Mouse (Mus musculus) lung, embryonic 16.5 days (tissue): ENCODE measurements around the gene Atp2c2. TPM values are rescaled to one million over a fixed set of nuclear protein-coding genes. Genes with fewer than 3 reads are reported as not detected.
A peak's percentile ranks its signal among the peaks of the same experiment; 100 is the strongest.

Experiments used
- ATAC-seq: fragments of 200-750 bp; cut with Nextera tagmentation; 2 replicates; pipeline ENCODE4 v1.8.0; 2017; ENCODE audit warnings: low read depth, mild to moderate bottlenecking, moderate library complexity
- H3K27ac ChIP-seq: fragments of 300-500 bp; sonication (generic); 2 replicates; pipeline ENCODE4 v1.5.1; 2014; ENCODE audit warnings: mild to moderate bottlenecking, control low read depth, low read length
- H3K27me3 ChIP-seq: fragments of 300-500 bp; sonication (generic); 2 replicates; pipeline ENCODE4 v1.6.1; 2014; ENCODE audit warnings: low read depth, low read length, mixed read lengths; ENCODE audit not compliant: control insufficient read depth, insufficient read depth
- H3K36me3 ChIP-seq: fragments of 300-500 bp; sonication (generic); 2 replicates; pipeline ENCODE4 v1.6.1; 2014; ENCODE audit warnings: low read length; ENCODE audit not compliant: control insufficient read depth, insufficient read depth
- H3K4me1 ChIP-seq: fragments of 300-500 bp; sonication (generic); replicated peaks from 2 replicates; pipeline ENCODE4 v1.6.1; 2014; ENCODE audit warnings: low read length, mixed read lengths; ENCODE audit not compliant: control insufficient read depth, insufficient read depth
- H3K4me2 ChIP-seq: fragments of 300-500 bp; sonication (generic); 2 replicates; pipeline ENCODE4 v1.6.1; 2014; ENCODE audit warnings: low read depth, low read length, control low read depth
- H3K4me3 ChIP-seq: fragments of 300-500 bp; sonication (generic); 2 replicates; pipeline ENCODE4 v1.5.1; 2014; ENCODE audit warnings: mild to moderate bottlenecking, low read length, control low read depth
- H3K9ac ChIP-seq: fragments of 300-500 bp; sonication (generic); 2 replicates; pipeline ENCODE4 v1.6.1; 2014; ENCODE audit warnings: low read length, control low read depth
- H3K9me3 ChIP-seq: fragments of 300-500 bp; sonication (generic); 2 replicates; pipeline ENCODE4 v1.6.1; 2016; ENCODE audit warnings: low read length; ENCODE audit not compliant: control insufficient read depth
- WGBS: fragments of 180-500 bp; shearing (Covaris S2); extraction: QIAGEN DNeasy Blood & Tissue Kit; methylation state at CpG from one replicate; pipeline ENCODE4 v1.1.7; 2014; 5-methylcytosine and 5-hydroxymethylcytosine counted together
- polyA plus RNA-seq: library from polyadenylated mRNA; unstranded; fragments of >200 nt; fragmentation: Nextera tagmentation; extraction: Ambion mirVana; gene quantifications from 2 replicates; pipeline ENCODE4 v1.2.1, GENCODE M21; 2015

Atp2c2 gene
- polyA plus RNA-seq, 1 experiment from 2014 or later, result 4.0 TPM

GRCm38 (mm10) chr8:119713421-119713820 lies 13.6 kb downstream of the Atp2c2 start:
- Histone ChIP-seq H3K27me3 (no peaks in the 10 kb centered on the region), H3K4me2 (no peak overlapping the region), H3K4me3 (no peak overlapping the region), H3K4me1 (peaks cover 26% of the 10 kb centered on the region), H3K36me3 (no peaks in the 10 kb centered on the region), H3K9me3 (no peaks in the 10 kb centered on the region), H3K27ac (no peak overlapping the region; the same call in 1 of the 2 replicates), H3K9ac (no peak overlapping the region)
- ATAC-seq, result 0 out of 2 replicates have a peak, but pooled peaks have one; percentile 17
- 61% methylated on average over 5 of the region's 5 CpGs for WGBS

- no peak overlapping the region for H3K4me3 ChIP-seq
- no peak overlapping the region for H3K9ac ChIP-seq
- WGBS, result 15% methylated on average over 12 of the region's 12 CpGs
- H3K4me1 ChIP-seq, result peaks cover 23% of the 10 kb centered on the region
- peak; percentile 80 for ATAC-seq
- H3K27me3 ChIP-seq, result no peaks in the 10 kb centered on the region
- peak overlapping the region; percentile 87 for H3K27ac ChIP-seq
- no peaks in the 10 kb centered on the region for H3K9me3 ChIP-seq
- H3K36me3 ChIP-seq, result no peaks in the 10 kb centered on the region
- H3K4me2 ChIP-seq, result peak overlapping the region; percentile 37
These were observed 15.4 kb downstream of the Atp2c2 start for GRCm38 (mm10) chr8:119715221-119715620.

GRCm38 (mm10) chr8:119716730-119717299 lies 17.0 kb downstream of the Atp2c2 start:
- ATAC-seq, result no peak
- Histone ChIP-seq H3K27me3 (no peaks in the 10 kb centered on the region), H3K36me3 (no peaks in the 10 kb centered on the region), H3K27ac (no peak overlapping the region), H3K9ac (no peak overlapping the region), H3K4me2 (no peak overlapping the region), H3K4me1 (peaks cover 23% of the 10 kb centered on the region), H3K9me3 (no peaks in the 10 kb centered on the region), H3K4me3 (no peak overlapping the region)

- no peak overlapping the region for H3K4me3 ChIP-seq
- H3K27ac ChIP-seq, result no peak overlapping the region
- 57% methylated on average over 9 of the region's 9 CpGs for WGBS
- H3K27me3 ChIP-seq, result no peaks in the 10 kb centered on the region
- H3K4me2 ChIP-seq, result no peak overlapping the region
- peaks cover 21% of the 10 kb centered on the region for H3K4me1 ChIP-seq
- no peak overlapping the region for H3K9ac ChIP-seq
- H3K9me3 ChIP-seq, result no peaks in the 10 kb centered on the region
- no peaks in the 10 kb centered on the region for H3K36me3 ChIP-seq
- ATAC-seq, result no peak
These were observed 18.0 kb downstream of the Atp2c2 start for GRCm38 (mm10) chr8:119717765-119718164.

GRCm38 (mm10) chr8:119719011-119719501 lies 19.2 kb downstream of the Atp2c2 start:
- no peak overlapping the region for H3K4me2 ChIP-seq

GRCm38 (mm10) chr8:119722348-119722747 lies 22.5 kb downstream of the Atp2c2 start:
- ATAC-seq, result no peak
- Histone ChIP-seq H3K27ac (no peak overlapping the region), H3K4me3 (no peak overlapping the region), H3K36me3 (no peaks in the 10 kb centered on the region), H3K9ac (no peak overlapping the region), H3K27me3 (no peaks in the 10 kb centered on the region), H3K4me2 (no peak overlapping the region), H3K4me1 (peaks cover 6% of the 10 kb centered on the region; the same call in 1 of the 2 replicates), H3K9me3 (no peaks in the 10 kb centered on the region)
- 50% methylated on average over 6 of the region's 6 CpGs for WGBS

More at GRCm38 (mm10) chr8:119719011-119719501, 19.2 kb downstream of the Atp2c2 start:
- H3K4me1 ChIP-seq, result peaks cover 23% of the 10 kb centered on the region
- H3K27ac ChIP-seq, result no peak overlapping the region
- ATAC-seq, result no peak
- H3K9me3 ChIP-seq, result no peaks in the 10 kb centered on the region
- H3K36me3 ChIP-seq, result no peaks in the 10 kb centered on the region
- WGBS, result 57% methylated on average over 12 of the region's 12 CpGs
- H3K27me3 ChIP-seq, result no peaks in the 10 kb centered on the region
- no peak overlapping the region for H3K9ac ChIP-seq
- H3K4me3 ChIP-seq, result no peak overlapping the region

GRCm38 (mm10) chr8:119723676-119724075 lies 23.9 kb downstream of the Atp2c2 start:
- Histone ChIP-seq H3K4me1 (peaks cover 6% of the 10 kb centered on the region; the same call in 1 of the 2 replicates), H3K27ac (no peak overlapping the region), H3K9me3 (no peaks in the 10 kb centered on the region), H3K4me2 (no peak overlapping the region), H3K27me3 (no peaks in the 10 kb centered on the region), H3K9ac (no peak overlapping the region), H3K36me3 (no peaks in the 10 kb centered on the region), H3K4me3 (no peak overlapping the region)
- no peak for ATAC-seq
- 19% methylated on average over 4 of the region's 4 CpGs for WGBS

GRCm38 (mm10) chr8:119724596-119724995 lies 24.8 kb downstream of the Atp2c2 start:
- Histone ChIP-seq H3K4me1 (peaks cover 6% of the 10 kb centered on the region; the same call in 1 of the 2 replicates), H3K27me3 (no peaks in the 10 kb centered on the region), H3K9ac (no peak overlapping the region), H3K27ac (no peak overlapping the region), H3K36me3 (no peaks in the 10 kb centered on the region), H3K9me3 (no peaks in the 10 kb centered on the region), H3K4me3 (no peak overlapping the region), H3K4me2 (no peak overlapping the region)
- ATAC-seq, result no peak
- WGBS, result 66% methylated on average over 6 of the region's 6 CpGs

GRCm38 (mm10) chr8:119727093-119727492 lies 27.3 kb downstream of the Atp2c2 start:
- no peaks in the 10 kb centered on the region for H3K27me3 ChIP-seq
- WGBS, result 78% methylated on average over 8 of the region's 8 CpGs
- H3K27ac ChIP-seq, result no peak overlapping the region
- H3K4me3 ChIP-seq, result no peak overlapping the region
- no peak overlapping the region for H3K9ac ChIP-seq
- H3K4me1 ChIP-seq, result peaks cover 6% of the 10 kb centered on the region; the same call in 1 of the 2 replicates
- ATAC-seq, result no peak
- no peak overlapping the region for H3K4me2 ChIP-seq
- H3K9me3 ChIP-seq, result no peaks in the 10 kb centered on the region
- no peaks in the 10 kb centered on the region for H3K36me3 ChIP-seq
